Mouse (Mus musculus): ENCODE measurements around the gene Efna2. TPM values are rescaled to one million over a fixed set of nuclear protein-coding genes. Genes with fewer than 3 reads are reported as not detected.
A peak's percentile ranks its signal among the peaks of the same experiment; 100 is the strongest.

Gene Efna2
- polyA plus RNA-seq, 1 experiment from 2014 or later: 41.9 TPM

- WGBS: 78% methylated on average over 10 of the region's 10 CpGs
- Histone ChIP-seq H3K4me2 (ENCODE audit: low read length) (peak within 1 kb of the TSS; percentile 94), H3K27me3 (ENCODE audit: control insufficient read depth, insufficient read depth, low read length) (no peaks in the 10 kb centered on the region; the same call in 1 of the 2 replicates), H3K9ac (replicated peaks; ENCODE audit: low read length) (peak within 1 kb of the TSS; percentile 88; the same call in 1 of the 2 replicates), H3K4me1 (ENCODE audit: control insufficient read depth, insufficient read depth, low read length) (peaks cover 38% of the 10 kb centered on the region), H3K27ac (replicated peaks; ENCODE audit: low read depth, low read length) (peak within 1 kb of the TSS; percentile 94), H3K4me3 (replicated peaks; ENCODE audit: low read depth, low read length) (peak within 1 kb of the TSS; percentile 80), H3K36me3 (ENCODE audit: control insufficient read depth, insufficient read depth, low read length) (peaks cover 30% of the 10 kb centered on the region), H3K9me3 (ENCODE audit: control insufficient read depth, low read length) (no peaks in the 10 kb centered on the region)
- ATAC-seq (ENCODE audit: low FRiP score, low TSS enrichment): no peak
- DNase-seq: no peak
Measured at GRCm38 (mm10) chr10:80140666-80141035, 38.6 kb upstream of the Efna2 start, which contains the start of gene Cbarp. Cbarp (minus strand) TSS chr10:80140835.

- peaks cover 34% of the 10 kb centered on the region for H3K4me1 ChIP-seq (ENCODE audit: control insufficient read depth, insufficient read depth, low read length)
- DNase-seq (peak; percentile 96), ATAC-seq (ENCODE audit: low FRiP score, low TSS enrichment) (peak; percentile 59)
- 1% methylated on average over 29 of the region's 29 CpGs for WGBS
- H3K4me2 ChIP-seq (ENCODE audit: low read length): peak overlapping the region; percentile 94
- H3K9me3 ChIP-seq (ENCODE audit: control insufficient read depth, low read length): no peaks in the 10 kb centered on the region
- peak overlapping the region; percentile 87 for H3K27ac ChIP-seq (replicated peaks; ENCODE audit: low read depth, low read length)
- peak overlapping the region; percentile 88; the same call in 1 of the 2 replicates for H3K9ac ChIP-seq (replicated peaks; ENCODE audit: low read length)
- peaks cover 27% of the 10 kb centered on the region for H3K36me3 ChIP-seq (ENCODE audit: control insufficient read depth, insufficient read depth, low read length)
- peak overlapping the region; percentile 73 for H3K4me3 ChIP-seq (replicated peaks; ENCODE audit: low read depth, low read length)
- no peaks in the 10 kb centered on the region; the same call in 1 of the 2 replicates for H3K27me3 ChIP-seq (ENCODE audit: control insufficient read depth, insufficient read depth, low read length)
Measured at GRCm38 (mm10) chr10:80141243-80141642, 38.0 kb upstream of the Efna2 start.

GRCm38 (mm10) chr10:80141786-80142529, 37.3 kb upstream of the Efna2 start:
- Histone ChIP-seq H3K27me3 (ENCODE audit: control insufficient read depth, insufficient read depth, low read length) (no peaks in the 10 kb centered on the region; the same call in 1 of the 2 replicates), H3K4me3 (replicated peaks; ENCODE audit: low read depth, low read length) (peak overlapping the region; percentile 73), H3K4me1 (ENCODE audit: control insufficient read depth, insufficient read depth, low read length) (peaks cover 27% of the 10 kb centered on the region), H3K9me3 (ENCODE audit: control insufficient read depth, low read length) (no peaks in the 10 kb centered on the region), H3K9ac (replicated peaks; ENCODE audit: low read length) (peak overlapping the region; percentile 88), H3K36me3 (ENCODE audit: control insufficient read depth, insufficient read depth, low read length) (peaks cover 26% of the 10 kb centered on the region), H3K4me2 (ENCODE audit: low read length) (peak overlapping the region; percentile 94), H3K27ac (replicated peaks; ENCODE audit: low read depth, low read length) (peak overlapping the region; percentile 87)
- 1% methylated on average over 43 of the region's 43 CpGs for WGBS
- ATAC-seq (ENCODE audit: low FRiP score, low TSS enrichment) (peak; percentile 82), DNase-seq (peak; percentile 99)

GRCm38 (mm10) chr10:80142530-80142925, 36.8 kb upstream of the Efna2 start:
- Histone ChIP-seq H3K4me3 (replicated peaks; ENCODE audit: low read depth, low read length) (peak overlapping the region; percentile 73), H3K27ac (replicated peaks; ENCODE audit: low read depth, low read length) (peak overlapping the region; percentile 87), H3K9me3 (ENCODE audit: control insufficient read depth, low read length) (no peaks in the 10 kb centered on the region), H3K9ac (replicated peaks; ENCODE audit: low read length) (peak overlapping the region; percentile 88), H3K4me1 (ENCODE audit: control insufficient read depth, insufficient read depth, low read length) (peaks cover 21% of the 10 kb centered on the region), H3K4me2 (ENCODE audit: low read length) (peak overlapping the region; percentile 94), H3K27me3 (ENCODE audit: control insufficient read depth, insufficient read depth, low read length) (no peaks in the 10 kb centered on the region), H3K36me3 (ENCODE audit: control insufficient read depth, insufficient read depth, low read length) (peaks cover 26% of the 10 kb centered on the region)
- DNase-seq (no peak), ATAC-seq (ENCODE audit: low FRiP score, low TSS enrichment) (no peak)
- WGBS: 0% methylated on average over 15 of the region's 15 CpGs

GRCm38 (mm10) chr10:80143664-80144063, 35.6 kb upstream of the Efna2 start:
- no peaks in the 10 kb centered on the region for H3K27me3 ChIP-seq (ENCODE audit: control insufficient read depth, insufficient read depth, low read length)
- H3K4me2 ChIP-seq (ENCODE audit: low read length): no peak overlapping the region
- H3K9ac ChIP-seq (replicated peaks; ENCODE audit: low read length): no peak overlapping the region
- 89% methylated on average over 7 of the region's 7 CpGs for WGBS
- peaks cover 26% of the 10 kb centered on the region for H3K36me3 ChIP-seq (ENCODE audit: control insufficient read depth, insufficient read depth, low read length)
- H3K27ac ChIP-seq (replicated peaks; ENCODE audit: low read depth, low read length): no peak overlapping the region
- ATAC-seq (ENCODE audit: low FRiP score, low TSS enrichment) (no peak), DNase-seq (no peak)
- H3K4me1 ChIP-seq (ENCODE audit: control insufficient read depth, insufficient read depth, low read length): peaks cover 12% of the 10 kb centered on the region
- no peak overlapping the region for H3K4me3 ChIP-seq (replicated peaks; ENCODE audit: low read depth, low read length)
- no peaks in the 10 kb centered on the region for H3K9me3 ChIP-seq (ENCODE audit: control insufficient read depth, low read length)

GRCm38 (mm10) chr10:80144159-80144558, 35.1 kb upstream of the Efna2 start:
- DNase-seq (no peak), ATAC-seq (ENCODE audit: low FRiP score, low TSS enrichment) (no peak)
- H3K4me3 ChIP-seq (replicated peaks; ENCODE audit: low read depth, low read length): no peak overlapping the region
- H3K36me3 ChIP-seq (ENCODE audit: control insufficient read depth, insufficient read depth, low read length): peaks cover 26% of the 10 kb centered on the region
- H3K4me2 ChIP-seq (ENCODE audit: low read length): no peak overlapping the region
- WGBS: 93% methylated on average over 12 of the region's 12 CpGs
- peaks cover 12% of the 10 kb centered on the region for H3K4me1 ChIP-seq (ENCODE audit: control insufficient read depth, insufficient read depth, low read length)
- H3K9me3 ChIP-seq (ENCODE audit: control insufficient read depth, low read length): no peaks in the 10 kb centered on the region
- H3K27ac ChIP-seq (replicated peaks; ENCODE audit: low read depth, low read length): no peak overlapping the region
- no peaks in the 10 kb centered on the region for H3K27me3 ChIP-seq (ENCODE audit: control insufficient read depth, insufficient read depth, low read length)
- H3K9ac ChIP-seq (replicated peaks; ENCODE audit: low read length): no peak overlapping the region

GRCm38 (mm10) chr10:80144864-80145838, 34.1 kb upstream of the Efna2 start:
- peak; percentile 84 for DNase-seq
- Histone ChIP-seq H3K4me2 (ENCODE audit: low read length) (no peak overlapping the region), H3K4me3 (replicated peaks; ENCODE audit: low read depth, low read length) (no peak overlapping the region), H3K4me1 (ENCODE audit: control insufficient read depth, insufficient read depth, low read length) (peaks cover 12% of the 10 kb centered on the region), H3K27ac (replicated peaks; ENCODE audit: low read depth, low read length) (no peak overlapping the region), H3K27me3 (ENCODE audit: control insufficient read depth, insufficient read depth, low read length) (no peaks in the 10 kb centered on the region), H3K9me3 (ENCODE audit: control insufficient read depth, low read length) (no peaks in the 10 kb centered on the region), H3K36me3 (ENCODE audit: control insufficient read depth, insufficient read depth, low read length) (peaks cover 26% of the 10 kb centered on the region), H3K9ac (replicated peaks; ENCODE audit: low read length) (no peak overlapping the region)
- no peak for ATAC-seq (ENCODE audit: low FRiP score, low TSS enrichment)
- 72% methylated on average over 20 of the region's 20 CpGs for WGBS

- Histone ChIP-seq H3K4me3 (replicated peaks; ENCODE audit: low read depth, low read length) (no peak overlapping the region), H3K27ac (replicated peaks; ENCODE audit: low read depth, low read length) (no peak overlapping the region), H3K9ac (replicated peaks; ENCODE audit: low read length) (no peak overlapping the region), H3K4me2 (ENCODE audit: low read length) (no peak overlapping the region), H3K9me3 (ENCODE audit: control insufficient read depth, low read length) (no peaks in the 10 kb centered on the region), H3K4me1 (ENCODE audit: control insufficient read depth, insufficient read depth, low read length) (peaks cover 9% of the 10 kb centered on the region), H3K36me3 (ENCODE audit: control insufficient read depth, insufficient read depth, low read length) (peaks cover 27% of the 10 kb centered on the region), H3K27me3 (ENCODE audit: control insufficient read depth, insufficient read depth, low read length) (no peaks in the 10 kb centered on the region)
- ATAC-seq (ENCODE audit: low FRiP score, low TSS enrichment): no peak
- 83% methylated on average over 6 of the region's 6 CpGs for WGBS
- no peak for DNase-seq
Measured at GRCm38 (mm10) chr10:80145896-80146295, 33.4 kb upstream of the Efna2 start.

Measured in midbrain, embryonic 14.5 days (tissue).